Mouse (Mus musculus): ENCODE results near the gene Olfr1451. TPM values are rescaled to one million over a fixed set of nuclear protein-coding genes. Genes with fewer than 3 reads are reported as not detected.
"Not testable (repeated sequence)": the region's sequence is repeated elsewhere in the genome, so short reads cannot be mapped to it uniquely, and the experiment has no call there.

Olfr1451 gene
- polyA plus RNA-seq (2015; fragmentation: Nextera tagmentation; extraction: Ambion mirVana): not detected in 2 replicates

GRCm38 (mm10) chr19:12994714-12995113 lies at the start of gene Olfr1451:
Gene Olfr1451 (plus strand): TSS chr19:12995014.
- no peaks in the 10 kb centered on the region for H3K36me3 ChIP-seq (ENCODE audit: insufficient read depth, low read length)
- WGBS: 73% methylated on average over 2 of the region's 2 CpGs
- H3K4me1 ChIP-seq (ENCODE audit: insufficient read depth, low read length): no peaks in the 10 kb centered on the region
- no peak within 1 kb of the TSS for H3K4me2 ChIP-seq (replicated peaks; ENCODE audit: low read depth, low read length)
- H3K9ac ChIP-seq (replicated peaks; ENCODE audit: low read length): no peak within 1 kb of the TSS
- H3K27ac ChIP-seq (ENCODE audit: low read length): no peak within 1 kb of the TSS
- no peaks in the 10 kb centered on the region for H3K27me3 ChIP-seq (ENCODE audit: insufficient read depth, low read length)
- peaks cover 2% of the 10 kb centered on the region; the same call in 1 of the 2 replicates for H3K9me3 ChIP-seq (ENCODE audit: low read length)
- no peak within 1 kb of the TSS for H3K4me3 ChIP-seq (ENCODE audit: low read length)
- no peak for ATAC-seq (ENCODE audit: low FRiP score, low TSS enrichment)

DNA sequence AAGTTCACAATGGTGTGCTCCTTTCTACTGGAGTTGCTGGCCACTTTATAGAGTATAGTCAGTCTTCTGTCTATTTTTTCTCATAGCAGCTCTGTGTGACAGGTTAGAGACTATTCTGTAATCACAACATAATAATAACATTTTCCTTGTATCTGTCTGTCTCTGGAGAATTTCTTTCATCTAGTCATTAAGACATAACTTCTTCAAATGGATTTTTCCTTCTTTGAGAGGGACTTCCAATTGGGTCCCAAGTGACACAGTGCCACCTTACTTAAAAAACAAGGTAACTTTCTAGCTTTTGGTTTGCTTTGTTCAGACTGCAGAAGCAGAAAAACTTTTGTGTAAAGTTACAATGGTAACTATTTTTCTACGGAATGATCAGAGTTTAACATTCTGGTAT lies 44.9 kb upstream of the Olfr1451 start, which contains the start of gene Olfr1450:
Gene Olfr1450, plus strand, starts transcription at position 301 of the 400 bp plus-strand sequence.
- no peak within 1 kb of the TSS for H3K27ac ChIP-seq (ENCODE audit: low read length)
- 89% methylated on average over 1 of the region's 1 CpGs for WGBS
- no peaks in the 10 kb centered on the region for H3K36me3 ChIP-seq (ENCODE audit: insufficient read depth, low read length)
- H3K27me3 ChIP-seq (ENCODE audit: insufficient read depth, low read length): no peaks in the 10 kb centered on the region
- no peak within 1 kb of the TSS for H3K4me3 ChIP-seq (ENCODE audit: low read length)
- H3K9ac ChIP-seq (replicated peaks; ENCODE audit: low read length): no peak within 1 kb of the TSS
- H3K4me2 ChIP-seq (replicated peaks; ENCODE audit: low read depth, low read length): no peak within 1 kb of the TSS
- H3K4me1 ChIP-seq (ENCODE audit: insufficient read depth, low read length): no peaks in the 10 kb centered on the region
- peaks cover 4% of the 10 kb centered on the region; the same call in 1 of the 2 replicates for H3K9me3 ChIP-seq (ENCODE audit: low read length)
- no peak for ATAC-seq (ENCODE audit: low FRiP score, low TSS enrichment)

DNA sequence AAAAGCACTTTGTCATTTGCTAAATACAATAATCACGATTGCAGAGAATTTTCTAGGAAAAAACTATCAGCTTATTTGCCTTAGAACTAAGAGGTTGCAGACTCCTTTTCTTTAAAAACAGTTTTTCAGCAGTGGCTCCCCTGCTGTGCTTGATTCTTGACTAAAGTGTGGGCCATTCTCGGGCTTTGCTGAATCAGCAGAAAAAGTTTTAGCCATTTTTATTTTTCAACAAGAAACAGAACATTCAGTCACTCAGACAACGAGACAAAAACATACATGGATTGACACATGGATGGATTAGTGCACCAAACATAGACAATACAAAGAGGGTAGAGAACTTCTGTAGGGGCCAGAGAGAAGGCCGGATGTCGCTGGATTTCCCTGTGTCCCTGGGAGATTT lies 24.7 kb upstream of the Olfr1451 start:
- 83% methylated on average over 5 of the region's 5 CpGs for WGBS
- not testable (repeated sequence) for H3K36me3 ChIP-seq (ENCODE audit: insufficient read depth, low read length); H3K27ac ChIP-seq (ENCODE audit: low read length); H3K4me3 ChIP-seq (ENCODE audit: low read length); H3K4me2 ChIP-seq (replicated peaks; ENCODE audit: low read depth, low read length); ATAC-seq (ENCODE audit: low FRiP score, low TSS enrichment); H3K9me3 ChIP-seq (ENCODE audit: low read length); H3K4me1 ChIP-seq (ENCODE audit: insufficient read depth, low read length); H3K9ac ChIP-seq (replicated peaks; ENCODE audit: low read length); H3K27me3 ChIP-seq (ENCODE audit: insufficient read depth, low read length)

DNA sequence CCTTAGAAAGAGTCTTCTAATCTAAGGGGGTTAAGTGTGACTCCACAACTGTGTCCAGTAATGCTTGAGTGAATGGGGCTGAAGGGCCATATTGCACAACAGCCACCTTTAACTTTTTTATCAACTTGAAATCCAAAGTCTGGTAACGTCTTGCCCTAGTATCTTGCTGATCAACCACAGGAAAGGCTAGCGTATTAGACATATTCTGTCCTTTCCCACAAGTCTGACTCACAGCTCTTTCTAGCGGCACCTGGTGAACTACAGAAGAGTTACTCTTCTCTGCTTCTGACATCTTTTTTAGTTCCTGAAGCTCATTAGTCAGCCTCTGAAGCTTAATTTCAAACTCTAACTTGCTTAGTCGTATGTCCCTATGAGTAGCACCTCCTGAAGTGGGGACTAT lies 2.5 kb upstream of the Olfr1451 start:
- not testable (repeated sequence) for H3K27me3 ChIP-seq (ENCODE audit: insufficient read depth, low read length); H3K4me1 ChIP-seq (ENCODE audit: insufficient read depth, low read length); H3K4me3 ChIP-seq (ENCODE audit: low read length); H3K9me3 ChIP-seq (ENCODE audit: low read length); H3K9ac ChIP-seq (replicated peaks; ENCODE audit: low read length); H3K36me3 ChIP-seq (ENCODE audit: insufficient read depth, low read length); H3K4me2 ChIP-seq (replicated peaks; ENCODE audit: low read depth, low read length); H3K27ac ChIP-seq (ENCODE audit: low read length); ATAC-seq (ENCODE audit: low FRiP score, low TSS enrichment)
- WGBS: 94% methylated on average over 4 of the region's 4 CpGs

- H3K9me3 ChIP-seq (ENCODE audit: low read length): no peaks in the 10 kb centered on the region
- no peak for ATAC-seq (ENCODE audit: low FRiP score, low TSS enrichment)
- no peaks in the 10 kb centered on the region for H3K4me1 ChIP-seq (ENCODE audit: insufficient read depth, low read length)
- 36% methylated on average over 1 of the region's 1 CpGs for WGBS
- H3K27me3 ChIP-seq (ENCODE audit: insufficient read depth, low read length): no peaks in the 10 kb centered on the region
- no peaks in the 10 kb centered on the region for H3K36me3 ChIP-seq (ENCODE audit: insufficient read depth, low read length)
- no peak within 1 kb of the TSS for H3K27ac ChIP-seq (ENCODE audit: low read length)
- no peak within 1 kb of the TSS for H3K4me2 ChIP-seq (replicated peaks; ENCODE audit: low read depth, low read length)
- no peak within 1 kb of the TSS for H3K4me3 ChIP-seq (ENCODE audit: low read length)
- H3K9ac ChIP-seq (replicated peaks; ENCODE audit: low read length): no peak within 1 kb of the TSS
Measured at GRCm38 (mm10) chr19:13028227-13028626, 33.4 kb downstream of the Olfr1451 start, which contains the start of gene Olfr1453. Gene Olfr1453 (minus strand): TSS chr19:13028327.

Other genes with a start within 250 kb of the Olfr1451 start
- gene Cntf, start 229.4 kb upstream of the Olfr1451 start, polyA plus RNA-seq (2015; fragmentation: Nextera tagmentation; extraction: Ambion mirVana): 2.6 TPM in 2 replicates
- 11.4 and 11.6 TPM in 2 replicates for gene Zfp91, start 198.9 kb upstream of the Olfr1451 start, polyA plus RNA-seq (2015; fragmentation: Nextera tagmentation; extraction: Ambion mirVana)
- 1.1 and 1.4 TPM in 2 replicates for gene Lpxn, start 198.8 kb upstream of the Olfr1451 start, polyA plus RNA-seq (2015; fragmentation: Nextera tagmentation; extraction: Ambion mirVana)
- gene Gm5244, start 148.3 kb upstream of the Olfr1451 start, polyA plus RNA-seq (2015; fragmentation: Nextera tagmentation; extraction: Ambion mirVana): not detected in 2 replicates
- not detected in 2 replicates for gene Olfr1444, start 137.7 kb upstream of the Olfr1451 start, polyA plus RNA-seq (2015; fragmentation: Nextera tagmentation; extraction: Ambion mirVana)
- not detected in 2 replicates for gene Olfr1445, start 111.2 kb upstream of the Olfr1451 start, polyA plus RNA-seq (2015; fragmentation: Nextera tagmentation; extraction: Ambion mirVana)
- gene Olfr1446, start 101.5 kb upstream of the Olfr1451 start, polyA plus RNA-seq (2015; fragmentation: Nextera tagmentation; extraction: Ambion mirVana): not detected in 2 replicates
- gene Olfr1447, start 91.3 kb upstream of the Olfr1451 start, polyA plus RNA-seq (2015; fragmentation: Nextera tagmentation; extraction: Ambion mirVana): not detected in 2 replicates
- gene Olfr1448, start 70.6 kb upstream of the Olfr1451 start, polyA plus RNA-seq (2015; fragmentation: Nextera tagmentation; extraction: Ambion mirVana): not detected in 2 replicates
- gene Olfr1449, start 64.2 kb upstream of the Olfr1451 start, polyA plus RNA-seq (2015; fragmentation: Nextera tagmentation; extraction: Ambion mirVana): not detected in 2 replicates
- not detected in 2 replicates for gene Olfr1450, start 44.8 kb upstream of the Olfr1451 start, polyA plus RNA-seq (2015; fragmentation: Nextera tagmentation; extraction: Ambion mirVana)
- gene Olfr1453, start 33.3 kb downstream of the Olfr1451 start, polyA plus RNA-seq (2015; fragmentation: Nextera tagmentation; extraction: Ambion mirVana): not detected in 2 replicates
- not detected in 2 replicates for gene Olfr1454, start 65.6 kb downstream of the Olfr1451 start, polyA plus RNA-seq (2015; fragmentation: Nextera tagmentation; extraction: Ambion mirVana)
- gene Olfr1457, start 102.9 kb downstream of the Olfr1451 start, polyA plus RNA-seq (2015; fragmentation: Nextera tagmentation; extraction: Ambion mirVana): not detected in 2 replicates
- gene Olfr1458, start 111.8 kb downstream of the Olfr1451 start, polyA plus RNA-seq (2015; fragmentation: Nextera tagmentation; extraction: Ambion mirVana): not detected in 2 replicates
- gene Olfr1459, start 154.5 kb downstream of the Olfr1451 start, polyA plus RNA-seq (2015; fragmentation: Nextera tagmentation; extraction: Ambion mirVana): not detected in 2 replicates
- not detected in 2 replicates for gene Olfr1461, start 168.0 kb downstream of the Olfr1451 start, polyA plus RNA-seq (2015; fragmentation: Nextera tagmentation; extraction: Ambion mirVana)
- not detected in 2 replicates for gene Olfr1462, start 190.7 kb downstream of the Olfr1451 start, polyA plus RNA-seq (2015; fragmentation: Nextera tagmentation; extraction: Ambion mirVana)
- not detected in 2 replicates for gene Olfr1463, start 236.3 kb downstream of the Olfr1451 start, polyA plus RNA-seq (2015; fragmentation: Nextera tagmentation; extraction: Ambion mirVana)

Measured in kidney, embryonic 16.5 days (tissue).